Mouse (Mus musculus) megakaryocyte, embryonic 14.5 days (primary cell): ENCODE data around the gene Slc52a3. TPM values are rescaled to one million over a fixed set of nuclear protein-coding genes. Genes with fewer than 3 reads are reported as not detected.

Experiments
- H3K27me3 ChIP-seq: replicated peaks from 2 replicates; pipeline ENCODE3; 2012; ENCODE audit warnings: inconsistent platforms
- H3K36me3 ChIP-seq: replicated peaks from 2 replicates; pipeline ENCODE3; 2012; ENCODE audit warnings: low read length, inconsistent platforms, mixed read lengths
- H3K4me1 ChIP-seq: 2 replicates; pipeline ENCODE4 v1.6.1; 2012; ENCODE audit warnings: inconsistent platforms
- H3K4me3 ChIP-seq: replicated peaks from 2 replicates; pipeline ENCODE3; 2012; ENCODE audit warnings: moderate library complexity, mild to moderate bottlenecking, inconsistent platforms
- H3K9me3 ChIP-seq: 2 replicates; pipeline ENCODE4 v1.6.1; 2012; ENCODE audit warnings: inconsistent platforms
- FLI1 ChIP-seq: IDR thresholded peaks from 2 replicates; pipeline ENCODE4 v1.6.1; 2012; ENCODE audit warnings: low read length, inconsistent platforms, mixed read lengths
- GATA1 ChIP-seq: IDR thresholded peaks from 3 replicates; pipeline ENCODE4 v1.6.1; 2012; ENCODE audit warnings: mixed read lengths, low read length, inconsistent platforms, borderline replicate concordance
- polyA plus RNA-seq: library from polyadenylated mRNA; stranded (reverse); fragments of >175 nt; gene quantifications from 2 replicates; pipeline ENCODE4 v1.2.3, GENCODE M21; 2012; ENCODE audit warnings: low replicate concordance; ENCODE audit not compliant: insufficient read depth

Gene Slc52a3
- polyA plus RNA-seq, 1 experiment: 0.27 TPM

GRCm38 (mm10) chr2:151963319-151963718 lies 33.0 kb upstream of the Slc52a3 start:
- H3K9me3 ChIP-seq: no peaks in the 10 kb centered on the region
- H3K4me1 ChIP-seq: peaks cover 16% of the 10 kb centered on the region
- no peaks in the 10 kb centered on the region for H3K27me3 ChIP-seq
- H3K36me3 ChIP-seq: peaks cover 10% of the 10 kb centered on the region
- TF ChIP-seq FLI1: no peak
- no peak for TF ChIP-seq GATA1
- H3K4me3 ChIP-seq: no peak overlapping the region

DNA sequence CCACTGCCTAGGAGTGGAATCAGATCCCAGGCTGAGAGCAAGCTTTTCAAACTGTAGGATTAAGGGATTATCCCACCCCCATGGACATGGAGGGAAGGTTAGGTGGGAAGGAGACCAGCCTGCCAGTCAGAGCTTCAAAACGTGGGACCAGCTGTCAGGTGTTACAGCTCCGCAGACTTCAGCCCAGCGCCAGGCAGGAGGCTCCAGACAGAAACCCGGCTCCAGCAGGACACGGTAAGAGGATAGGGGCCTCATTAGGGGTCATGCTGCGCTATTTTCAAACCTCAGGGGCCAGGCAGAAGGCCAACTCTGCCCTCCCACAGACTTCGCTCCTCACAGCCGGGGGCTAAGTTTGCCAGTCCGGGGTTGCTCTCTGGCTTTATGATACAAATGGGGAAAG lies 32.3 kb upstream of the Slc52a3 start:
- Histone ChIP-seq H3K4me3 (no peak overlapping the region), H3K36me3 (peaks cover 18% of the 10 kb centered on the region), H3K27me3 (no peaks in the 10 kb centered on the region), H3K9me3 (no peaks in the 10 kb centered on the region), H3K4me1 (peaks cover 23% of the 10 kb centered on the region)
- TF ChIP-seq FLI1 (no peak), GATA1 (no peak)

GRCm38 (mm10) chr2:151967176-151967750 lies 29.0 kb upstream of the Slc52a3 start:
- peaks cover 45% of the 10 kb centered on the region for H3K36me3 ChIP-seq
- H3K4me3 ChIP-seq: no peak overlapping the region
- TF ChIP-seq FLI1 (no peak), GATA1 (no peak)
- no peaks in the 10 kb centered on the region for H3K27me3 ChIP-seq
- H3K4me1 ChIP-seq: peaks cover 55% of the 10 kb centered on the region
- H3K9me3 ChIP-seq: no peaks in the 10 kb centered on the region

GRCm38 (mm10) chr2:151967792-151968191 lies 28.5 kb upstream of the Slc52a3 start:
- Histone ChIP-seq H3K4me3 (no peak overlapping the region), H3K9me3 (no peaks in the 10 kb centered on the region), H3K27me3 (peaks cover 4% of the 10 kb centered on the region), H3K36me3 (peaks cover 48% of the 10 kb centered on the region), H3K4me1 (peaks cover 57% of the 10 kb centered on the region)
- no peak for TF ChIP-seq GATA1
- TF ChIP-seq FLI1: no peak

- H3K27me3 ChIP-seq: peaks cover 6% of the 10 kb centered on the region
- no peak overlapping the region for H3K4me3 ChIP-seq
- H3K36me3 ChIP-seq: peaks cover 48% of the 10 kb centered on the region
- peaks cover 63% of the 10 kb centered on the region for H3K4me1 ChIP-seq
- no peaks in the 10 kb centered on the region for H3K9me3 ChIP-seq
- TF ChIP-seq FLI1 (no peak), GATA1 (no peak)
These were observed 27.9 kb upstream of the Slc52a3 start for GRCm38 (mm10) chr2:151968451-151968850.

GRCm38 (mm10) chr2:151968986-151969385 lies 27.3 kb upstream of the Slc52a3 start:
- TF ChIP-seq FLI1: no peak
- no peak for TF ChIP-seq GATA1
- Histone ChIP-seq H3K4me1 (peaks cover 66% of the 10 kb centered on the region), H3K4me3 (no peak overlapping the region)

GRCm38 (mm10) chr2:151969396-151969795 lies 26.9 kb upstream of the Slc52a3 start:
- Histone ChIP-seq H3K9me3 (no peaks in the 10 kb centered on the region), H3K27me3 (peaks cover 9% of the 10 kb centered on the region), H3K4me3 (no peak overlapping the region), H3K36me3 (peaks cover 48% of the 10 kb centered on the region), H3K4me1 (peaks cover 68% of the 10 kb centered on the region)
- TF ChIP-seq GATA1 (no peak), FLI1 (no peak)

More at GRCm38 (mm10) chr2:151968986-151969385, 27.3 kb upstream of the Slc52a3 start:
- Histone ChIP-seq H3K27me3 (peaks cover 9% of the 10 kb centered on the region), H3K9me3 (no peaks in the 10 kb centered on the region), H3K36me3 (peaks cover 48% of the 10 kb centered on the region)

GRCm38 (mm10) chr2:151970191-151971172 lies 25.8 kb upstream of the Slc52a3 start:
- Histone ChIP-seq H3K9me3 (no peaks in the 10 kb centered on the region), H3K4me1 (peaks cover 79% of the 10 kb centered on the region), H3K36me3 (peaks cover 48% of the 10 kb centered on the region), H3K27me3 (peaks cover 9% of the 10 kb centered on the region), H3K4me3 (peak overlapping the region; percentile 3)
- no peak for TF ChIP-seq FLI1

DNA sequence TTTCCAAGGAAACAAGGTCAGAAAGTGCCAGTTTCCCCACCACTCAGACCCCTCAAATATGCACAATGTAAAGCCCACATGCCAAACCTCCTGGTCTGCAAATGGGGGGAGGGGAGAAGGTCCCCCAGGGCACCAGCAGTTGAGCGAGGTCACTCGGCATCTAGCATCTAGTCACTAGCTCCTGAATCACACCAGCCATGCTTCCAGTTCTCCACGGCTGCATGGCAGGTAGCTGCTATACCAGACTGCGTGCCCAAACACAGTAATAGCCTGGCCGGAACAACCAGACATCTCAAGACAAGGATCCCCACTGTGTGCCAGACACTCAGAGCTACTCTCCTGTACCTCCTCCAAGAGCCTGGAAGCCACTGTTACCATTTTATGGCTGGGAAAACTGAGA lies 24.6 kb upstream of the Slc52a3 start:
- H3K36me3 ChIP-seq: peaks cover 56% of the 10 kb centered on the region
- TF ChIP-seq FLI1 (no peak), GATA1 (no peak)
- H3K27me3 ChIP-seq: peaks cover 9% of the 10 kb centered on the region
- no peaks in the 10 kb centered on the region for H3K9me3 ChIP-seq
- H3K4me1 ChIP-seq: peaks cover 91% of the 10 kb centered on the region
- no peak overlapping the region for H3K4me3 ChIP-seq
